Mouse (Mus musculus): Measurements from ENCODE around the gene Urb1. TPM values are rescaled to one million over a fixed set of nuclear protein-coding genes. Genes with fewer than 3 reads are reported as not detected.

Urb1 gene
- polyA plus RNA-seq, 1 experiment from 2014 or later = 8.5 TPM

DNA sequence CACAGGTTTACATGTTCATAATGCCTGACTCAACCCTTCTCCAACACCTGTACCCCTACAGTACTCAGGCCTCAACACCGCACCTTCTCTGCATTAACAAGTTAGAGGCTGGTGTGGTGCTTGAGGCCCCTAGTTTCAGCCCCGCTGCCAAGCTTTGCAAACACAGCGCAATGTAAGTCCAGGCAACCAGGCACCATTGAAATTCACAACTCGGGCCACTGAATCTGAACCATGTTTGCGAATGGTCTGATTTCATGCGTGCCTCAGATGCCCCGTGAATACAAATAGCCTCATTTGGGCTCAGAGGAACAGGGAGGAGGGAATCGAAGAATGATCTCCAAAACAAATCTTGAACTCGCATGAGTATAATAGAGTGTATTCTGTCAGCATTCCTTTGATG, 32.0 kb upstream of the Urb1 start:
- WGBS = 55% methylated on average over 9 of the region's 9 CpGs
- H3K36me3 ChIP-seq (ENCODE audit: insufficient read depth, low read length) = no peaks in the 10 kb centered on the region
- ATAC-seq (ENCODE audit: low FRiP score, low TSS enrichment) = no peak
- no peak overlapping the region for H3K4me2 ChIP-seq (replicated peaks; ENCODE audit: low read depth, low read length)
- peaks cover 12% of the 10 kb centered on the region; the same call in 1 of the 2 replicates for H3K4me1 ChIP-seq (ENCODE audit: insufficient read depth, low read length)
- no peak overlapping the region for H3K4me3 ChIP-seq (ENCODE audit: low read length)
- no peaks in the 10 kb centered on the region for H3K27me3 ChIP-seq (ENCODE audit: insufficient read depth, low read length)
- no peak overlapping the region for H3K27ac ChIP-seq (ENCODE audit: low read length)
- no peaks in the 10 kb centered on the region for H3K9me3 ChIP-seq (ENCODE audit: low read length)
- H3K9ac ChIP-seq (replicated peaks; ENCODE audit: low read length) = no peak overlapping the region

DNA sequence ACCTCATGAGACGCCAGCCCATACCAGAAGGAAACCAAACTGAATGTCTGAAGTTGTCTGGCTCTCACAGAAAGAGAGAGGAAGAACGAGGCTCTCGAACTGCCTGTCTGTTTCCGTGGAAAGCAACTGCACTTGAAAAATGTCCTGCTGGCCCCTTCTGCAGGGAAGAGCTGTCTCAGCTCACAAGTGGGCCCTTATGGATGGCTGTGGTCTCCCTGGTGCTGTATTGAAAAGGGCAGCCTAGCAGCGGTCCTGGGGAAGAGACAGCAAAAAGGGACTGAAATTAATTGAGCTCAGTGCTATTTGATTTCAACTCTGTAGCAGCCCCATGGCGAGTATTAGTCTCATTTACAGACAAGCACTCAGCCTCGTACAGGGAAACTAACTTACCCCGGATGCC, 27.2 kb upstream of the Urb1 start:
- Histone ChIP-seq H3K27ac (ENCODE audit: low read length) (no peak overlapping the region), H3K4me3 (ENCODE audit: low read length) (no peak overlapping the region), H3K9ac (replicated peaks; ENCODE audit: low read length) (no peak overlapping the region), H3K36me3 (ENCODE audit: insufficient read depth, low read length) (no peaks in the 10 kb centered on the region), H3K27me3 (ENCODE audit: insufficient read depth, low read length) (peaks cover 5% of the 10 kb centered on the region; the same call in 1 of the 2 replicates), H3K4me2 (replicated peaks; ENCODE audit: low read depth, low read length) (no peak overlapping the region), H3K4me1 (ENCODE audit: insufficient read depth, low read length) (no peaks in the 10 kb centered on the region), H3K9me3 (ENCODE audit: low read length) (no peaks in the 10 kb centered on the region)
- ATAC-seq (ENCODE audit: low FRiP score, low TSS enrichment) = no peak
- WGBS = 69% methylated on average over 8 of the region's 8 CpGs

DNA sequence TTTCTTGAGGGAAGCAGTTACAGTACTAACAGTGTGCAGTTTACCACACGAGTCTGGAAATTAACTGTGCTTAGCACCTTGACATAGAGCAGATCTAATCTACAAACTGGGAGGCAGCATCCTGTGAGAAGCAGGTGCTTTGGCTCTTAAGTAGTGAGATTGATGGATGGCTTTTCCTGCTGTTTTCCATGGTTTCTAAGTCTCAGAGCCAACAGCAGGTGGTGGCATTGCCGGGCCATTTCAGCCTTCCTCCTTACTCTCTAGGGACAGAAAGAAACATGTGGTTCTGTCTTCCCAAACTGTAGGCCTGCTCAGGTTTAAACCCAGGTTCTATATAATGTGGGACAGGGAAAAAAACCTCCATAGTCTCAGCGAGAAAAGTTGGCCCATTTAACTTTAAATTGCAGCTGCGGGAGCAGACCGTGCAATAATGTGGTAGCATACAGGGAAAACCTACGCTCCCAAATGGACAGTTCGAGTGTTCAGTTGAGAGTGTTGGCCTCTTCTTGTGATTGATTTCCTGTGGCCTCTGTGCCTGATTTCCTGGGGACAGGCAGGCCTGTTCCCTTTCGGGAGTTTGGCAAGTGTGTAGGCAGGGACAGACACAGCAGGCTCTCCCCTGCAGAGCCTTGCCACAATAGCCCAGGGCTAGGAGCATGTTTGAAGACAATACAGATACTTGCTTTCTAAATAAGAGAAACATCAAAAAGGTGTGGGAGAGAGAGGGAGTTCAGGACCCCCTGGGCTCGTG, 23.0 kb upstream of the Urb1 start:
- Histone ChIP-seq H3K27ac (ENCODE audit: low read length) (no peak overlapping the region), H3K27me3 (ENCODE audit: insufficient read depth, low read length) (peaks cover 35% of the 10 kb centered on the region), H3K4me1 (ENCODE audit: insufficient read depth, low read length) (peaks cover 14% of the 10 kb centered on the region; the same call in 1 of the 2 replicates), H3K9ac (replicated peaks; ENCODE audit: low read length) (no peak overlapping the region), H3K9me3 (ENCODE audit: low read length) (no peaks in the 10 kb centered on the region), H3K4me3 (ENCODE audit: low read length) (no peak overlapping the region), H3K4me2 (replicated peaks; ENCODE audit: low read depth, low read length) (no peak overlapping the region), H3K36me3 (ENCODE audit: insufficient read depth, low read length) (no peaks in the 10 kb centered on the region)
- ATAC-seq (ENCODE audit: low FRiP score, low TSS enrichment) = no peak
- 34% methylated on average over 9 of the region's 9 CpGs for WGBS

DNA sequence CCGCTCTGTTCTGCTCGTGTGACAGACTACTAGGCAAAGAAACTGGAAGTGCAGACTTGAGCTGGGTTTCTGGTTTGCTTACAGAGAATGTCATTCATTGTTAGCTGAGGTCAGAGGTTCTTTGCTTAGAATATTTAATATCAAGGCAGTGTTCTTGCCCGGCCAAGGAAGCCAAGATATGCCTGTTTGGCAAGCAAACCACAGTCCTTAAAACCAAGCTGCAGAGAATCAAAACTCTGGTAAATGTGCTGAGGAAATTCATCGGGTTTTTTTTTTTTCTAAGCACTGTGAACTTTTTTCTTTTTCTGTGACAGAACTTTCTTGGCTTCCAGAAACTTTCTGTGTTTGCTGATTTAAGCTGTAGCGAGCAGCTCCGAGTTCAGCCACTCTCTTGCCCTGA, 22.3 kb upstream of the Urb1 start:
- Histone ChIP-seq H3K27me3 (ENCODE audit: insufficient read depth, low read length) (peaks cover 35% of the 10 kb centered on the region), H3K27ac (ENCODE audit: low read length) (no peak overlapping the region), H3K9me3 (ENCODE audit: low read length) (no peaks in the 10 kb centered on the region), H3K36me3 (ENCODE audit: insufficient read depth, low read length) (no peaks in the 10 kb centered on the region), H3K9ac (replicated peaks; ENCODE audit: low read length) (no peak overlapping the region), H3K4me1 (ENCODE audit: insufficient read depth, low read length) (peaks cover 14% of the 10 kb centered on the region; the same call in 1 of the 2 replicates), H3K4me2 (replicated peaks; ENCODE audit: low read depth, low read length) (no peak overlapping the region), H3K4me3 (ENCODE audit: low read length) (no peak overlapping the region)
- ATAC-seq (ENCODE audit: low FRiP score, low TSS enrichment) = no peak
- 57% methylated on average over 6 of the region's 6 CpGs for WGBS

DNA sequence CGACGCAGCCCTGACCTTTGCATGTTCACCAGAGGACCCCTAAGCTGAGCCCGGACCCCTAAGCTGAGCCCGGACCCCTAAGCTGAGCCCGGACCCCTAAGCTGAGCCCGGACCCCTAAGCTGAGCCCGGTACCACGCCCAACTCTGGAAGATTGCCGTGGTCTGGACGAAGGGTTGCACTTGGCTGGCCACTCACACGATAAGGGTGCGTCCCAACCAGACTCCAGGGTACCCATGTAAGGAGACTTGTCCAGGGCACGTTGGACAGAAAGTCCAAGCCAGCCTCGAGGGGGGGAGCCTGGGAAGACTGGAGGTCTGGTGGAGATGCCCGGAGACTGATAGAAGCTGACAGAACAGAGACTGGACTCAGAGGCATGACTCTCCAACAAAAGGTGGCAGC, 21.5 kb upstream of the Urb1 start:
- Histone ChIP-seq H3K4me1 (ENCODE audit: insufficient read depth, low read length) (peaks cover 14% of the 10 kb centered on the region; the same call in 1 of the 2 replicates), H3K4me2 (replicated peaks; ENCODE audit: low read depth, low read length) (peak overlapping the region; percentile 98), H3K9ac (replicated peaks; ENCODE audit: low read length) (no peak overlapping the region), H3K27ac (ENCODE audit: low read length) (no peak overlapping the region), H3K27me3 (ENCODE audit: insufficient read depth, low read length) (peaks cover 35% of the 10 kb centered on the region), H3K36me3 (ENCODE audit: insufficient read depth, low read length) (no peaks in the 10 kb centered on the region), H3K4me3 (ENCODE audit: low read length) (peak overlapping the region; percentile 62), H3K9me3 (ENCODE audit: low read length) (no peaks in the 10 kb centered on the region)
- WGBS = 21% methylated on average over 15 of the region's 15 CpGs
- ATAC-seq (ENCODE audit: low FRiP score, low TSS enrichment) = no peak

DNA sequence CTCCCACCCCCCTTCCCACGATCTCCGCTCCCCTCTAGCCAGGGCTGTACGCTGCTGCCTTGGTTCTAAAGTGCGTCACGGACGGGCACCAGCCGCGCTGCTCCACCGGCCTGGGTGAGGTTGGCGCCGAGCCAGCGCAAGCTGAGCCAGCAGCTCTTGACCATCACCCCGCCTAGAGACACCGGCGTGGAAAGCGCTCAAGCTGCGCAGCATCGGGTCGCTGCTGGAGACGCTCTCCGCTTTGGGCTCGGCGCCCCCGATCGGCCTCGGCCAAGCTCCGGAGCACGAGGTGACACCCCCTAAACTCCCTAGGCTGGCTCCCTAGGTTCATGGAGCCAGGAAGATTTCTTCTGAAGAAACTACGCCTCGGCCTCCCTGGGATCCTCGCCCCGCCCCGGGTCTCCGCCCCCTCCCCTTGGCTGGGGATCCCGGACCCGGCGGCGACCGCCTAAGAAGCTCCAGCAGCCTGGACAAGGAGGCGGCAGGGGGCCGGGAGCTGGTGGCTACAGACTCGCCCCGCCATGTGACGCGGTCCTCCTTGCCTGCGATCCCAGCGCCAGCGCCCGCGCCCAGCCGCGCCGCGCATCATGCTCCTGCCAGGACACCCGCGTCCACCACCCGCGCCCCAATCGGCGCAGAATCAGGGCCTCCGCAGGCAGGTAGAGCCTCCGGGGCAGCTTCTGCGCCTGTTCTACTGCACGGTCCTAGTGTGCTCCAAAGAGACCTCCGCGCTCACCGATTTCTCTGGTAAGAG, 20.6 kb upstream of the Urb1 start:
- WGBS = under 1% methylated on average over 61 of the region's 67 CpGs
- Histone ChIP-seq H3K36me3 (ENCODE audit: insufficient read depth, low read length) (no peaks in the 10 kb centered on the region), H3K4me1 (ENCODE audit: insufficient read depth, low read length) (peaks cover 14% of the 10 kb centered on the region; the same call in 1 of the 2 replicates), H3K9me3 (ENCODE audit: low read length) (no peaks in the 10 kb centered on the region), H3K9ac (replicated peaks; ENCODE audit: low read length) (peak overlapping the region; percentile 62), H3K27me3 (ENCODE audit: insufficient read depth, low read length) (peaks cover 35% of the 10 kb centered on the region), H3K4me3 (ENCODE audit: low read length) (peak overlapping the region; percentile 62), H3K27ac (ENCODE audit: low read length) (no peak overlapping the region), H3K4me2 (replicated peaks; ENCODE audit: low read depth, low read length) (peak overlapping the region; percentile 98)
- peak; percentile 91 for ATAC-seq (ENCODE audit: low FRiP score, low TSS enrichment)

DNA sequence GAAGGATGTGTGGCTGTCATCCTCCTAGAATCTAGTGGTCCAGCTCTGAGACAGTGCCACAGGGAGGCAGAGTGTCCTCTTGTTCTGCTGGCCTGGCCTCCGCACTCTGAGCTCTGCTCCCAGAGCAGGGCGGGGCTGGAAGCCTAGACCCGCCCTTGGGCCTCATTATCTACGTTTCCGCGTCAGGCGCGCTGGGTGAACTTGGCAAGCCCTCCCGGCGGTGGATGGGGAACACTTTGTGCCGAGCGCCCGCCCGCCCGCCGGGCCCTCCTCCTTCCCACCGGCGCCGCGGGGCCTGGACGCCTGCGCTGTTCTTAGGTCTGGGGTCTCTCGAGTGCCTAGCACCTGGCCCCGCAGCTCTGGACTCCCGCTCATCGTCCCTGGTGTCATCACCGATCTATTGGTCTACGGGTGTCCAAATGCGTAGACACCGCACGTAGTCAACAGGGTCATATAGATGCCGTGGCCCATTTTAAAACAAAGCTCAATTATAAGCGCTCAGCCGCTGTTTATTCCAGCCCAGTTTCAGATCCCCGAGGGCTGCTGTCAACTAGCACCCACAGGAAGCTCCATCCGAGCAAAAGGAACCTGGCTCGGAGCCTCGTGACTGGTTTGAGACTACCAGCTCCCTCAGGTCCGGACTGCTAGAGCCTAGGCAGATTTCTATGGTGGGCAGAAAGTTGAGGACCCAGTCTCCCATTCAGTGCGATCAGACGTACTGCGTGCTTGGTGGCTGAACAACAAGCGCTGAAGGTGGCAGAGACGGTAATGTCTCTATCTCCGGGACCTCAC, 19.9 kb upstream of the Urb1 start:
- H3K4me1 ChIP-seq (ENCODE audit: insufficient read depth, low read length) = peaks cover 14% of the 10 kb centered on the region; the same call in 1 of the 2 replicates
- H3K4me3 ChIP-seq (ENCODE audit: low read length) = peak overlapping the region; percentile 62
- no peaks in the 10 kb centered on the region for H3K9me3 ChIP-seq (ENCODE audit: low read length)
- H3K27ac ChIP-seq (ENCODE audit: low read length) = 0 out of 2 replicates have a peak overlapping the region, but pooled peaks have one; percentile 35
- H3K27me3 ChIP-seq (ENCODE audit: insufficient read depth, low read length) = peaks cover 35% of the 10 kb centered on the region
- peak overlapping the region; percentile 98 for H3K4me2 ChIP-seq (replicated peaks; ENCODE audit: low read depth, low read length)
- no peaks in the 10 kb centered on the region for H3K36me3 ChIP-seq (ENCODE audit: insufficient read depth, low read length)
- peak overlapping the region; percentile 62 for H3K9ac ChIP-seq (replicated peaks; ENCODE audit: low read length)
- peak; percentile 83 for ATAC-seq (ENCODE audit: low FRiP score, low TSS enrichment)
- under 1% methylated on average over 43 of the region's 45 CpGs for WGBS

DNA sequence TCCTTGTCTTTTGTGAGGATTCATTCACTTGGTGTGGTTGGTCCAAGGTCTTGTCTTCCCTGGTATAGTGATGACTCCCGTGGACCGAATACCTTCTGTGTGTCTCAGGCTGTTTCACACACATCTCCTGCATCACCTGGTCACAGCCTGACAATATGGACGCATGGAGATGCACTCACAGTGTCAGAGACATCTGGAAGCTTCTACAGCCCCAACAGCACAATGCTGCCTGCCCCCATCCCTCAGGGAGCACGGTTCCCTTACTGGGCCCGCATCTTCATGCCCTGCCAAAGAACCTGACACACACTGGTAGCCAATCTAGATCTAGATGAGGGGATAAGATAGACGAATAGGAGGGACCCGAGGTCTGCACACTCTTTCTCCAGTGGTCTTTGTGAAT, 18.9 kb upstream of the Urb1 start:
- Histone ChIP-seq H3K27me3 (ENCODE audit: insufficient read depth, low read length) (peaks cover 35% of the 10 kb centered on the region), H3K4me2 (replicated peaks; ENCODE audit: low read depth, low read length) (no peak overlapping the region), H3K4me3 (ENCODE audit: low read length) (no peak overlapping the region), H3K27ac (ENCODE audit: low read length) (no peak overlapping the region), H3K9me3 (ENCODE audit: low read length) (no peaks in the 10 kb centered on the region), H3K9ac (replicated peaks; ENCODE audit: low read length) (no peak overlapping the region), H3K36me3 (ENCODE audit: insufficient read depth, low read length) (no peaks in the 10 kb centered on the region), H3K4me1 (ENCODE audit: insufficient read depth, low read length) (peaks cover 14% of the 10 kb centered on the region; the same call in 1 of the 2 replicates)
- 77% methylated on average over 7 of the region's 7 CpGs for WGBS
- no peak for ATAC-seq (ENCODE audit: low FRiP score, low TSS enrichment)

DNA sequence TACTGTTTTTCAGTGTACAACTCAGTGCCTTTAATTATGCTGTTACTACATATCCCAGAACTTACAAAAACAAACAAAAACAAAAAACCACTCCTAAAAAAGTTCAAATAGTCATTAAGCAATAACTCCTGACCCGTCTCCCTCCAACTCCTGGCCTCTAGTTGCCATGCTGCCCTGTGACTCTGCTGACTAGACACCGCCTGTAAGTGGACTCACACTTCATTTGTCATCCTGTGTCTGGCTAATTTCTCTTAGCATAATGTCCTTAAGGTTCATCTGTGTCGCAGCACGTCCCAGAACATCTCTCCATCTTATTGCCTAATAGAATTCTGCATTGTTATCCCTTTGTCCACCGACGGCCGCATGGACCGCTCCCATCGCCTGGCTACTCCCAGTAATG, 17.3 kb upstream of the Urb1 start:
- no peak overlapping the region for H3K27ac ChIP-seq (ENCODE audit: low read length)
- H3K4me3 ChIP-seq (ENCODE audit: low read length) = no peak overlapping the region
- H3K9ac ChIP-seq (replicated peaks; ENCODE audit: low read length) = no peak overlapping the region
- H3K27me3 ChIP-seq (ENCODE audit: insufficient read depth, low read length) = peaks cover 31% of the 10 kb centered on the region
- no peak for ATAC-seq (ENCODE audit: low FRiP score, low TSS enrichment)
- WGBS = 83% methylated on average over 9 of the region's 9 CpGs
- H3K36me3 ChIP-seq (ENCODE audit: insufficient read depth, low read length) = no peaks in the 10 kb centered on the region
- H3K9me3 ChIP-seq (ENCODE audit: low read length) = no peaks in the 10 kb centered on the region
- H3K4me2 ChIP-seq (replicated peaks; ENCODE audit: low read depth, low read length) = no peak overlapping the region
- peaks cover 14% of the 10 kb centered on the region; the same call in 1 of the 2 replicates for H3K4me1 ChIP-seq (ENCODE audit: insufficient read depth, low read length)

Data from kidney, embryonic 16.5 days (tissue).